Mouse (Mus musculus): ENCODE measurements around the gene Ptges. TPM values are rescaled to one million over a fixed set of nuclear protein-coding genes. Genes with fewer than 3 reads are reported as not detected.
A peak's percentile ranks its signal among the peaks of the same experiment; 100 is the strongest.
"Not testable (repeated sequence)": the region's sequence is repeated elsewhere in the genome, so short reads cannot be mapped to it uniquely, and the experiment has no call there.

The Ptges gene
- total RNA-seq, 2 experiments from 2014 or later: 3.0 to 6.5 TPM

GRCm38 (mm10) chr2:30930846-30931245, 1.2 kb upstream of the Ptges start:
- not testable (repeated sequence) for DNase-seq
- intact Hi-C loops (cut with DNase I): loop anchor here (5.0 kb wide), 2 partner anchors 104 to 494 kb away; no protein-coding TSS in a partner anchor

- intact Hi-C loops (cut with DNase I): loop anchor here (2.0 kb wide), 1 partner anchor 38 kb away; no protein-coding TSS in a partner anchor
- DNase-seq: peak; percentile 44 to 45
Measured at GRCm38 (mm10) chr2:30928893-30929482, 675 bp downstream of the Ptges start.

- intact Hi-C loops (cut with DNase I): loop anchor here (2.0 kb wide), 1 partner anchor 37 kb away; no protein-coding TSS in a partner anchor
- peak; percentile 69 to 80 for DNase-seq
Measured at GRCm38 (mm10) chr2:30927844-30928628, 1.6 kb downstream of the Ptges start.

GRCm38 (mm10) chr2:30927151-30927781, 2.4 kb downstream of the Ptges start:
- intact Hi-C loops (cut with DNase I): no loop called here
- no peak for DNase-seq

- intact Hi-C loops (cut with DNase I): no loop called here
- DNase-seq: no peak
Measured at GRCm38 (mm10) chr2:30926381-30926780, 3.3 kb downstream of the Ptges start.

GRCm38 (mm10) chr2:30925181-30925580, 4.5 kb downstream of the Ptges start:
- DNase-seq: no peak
- intact Hi-C loops (cut with DNase I): no loop called here

- intact Hi-C loops (cut with DNase I): no loop called here
- no peak for DNase-seq
Measured at GRCm38 (mm10) chr2:30923099-30923498, 6.6 kb downstream of the Ptges start.

GRCm38 (mm10) chr2:30920216-30920615, 9.4 kb downstream of the Ptges start:
- intact Hi-C loops (cut with DNase I): no loop called here
- no peak for DNase-seq

GRCm38 (mm10) chr2:30918780-30919329, 10.8 kb downstream of the Ptges start:
- DNase-seq: no peak
- intact Hi-C loops (cut with DNase I): no loop called here

GRCm38 (mm10) chr2:30918126-30918525, 11.5 kb downstream of the Ptges start:
- no peak for DNase-seq
- intact Hi-C loops (cut with DNase I): no loop called here

- intact Hi-C loops (cut with DNase I): no loop called here
- DNase-seq: no peak
Measured at GRCm38 (mm10) chr2:30917649-30918048, 12.0 kb downstream of the Ptges start.

- intact Hi-C loops (cut with DNase I); DNase-seq: not testable (repeated sequence)
Measured at GRCm38 (mm10) chr2:30915933-30916332, 13.7 kb downstream of the Ptges start.

GRCm38 (mm10) chr2:30915376-30915775, 14.3 kb downstream of the Ptges start:
- DNase-seq: no peak
- intact Hi-C loops (cut with DNase I): no loop called here

GRCm38 (mm10) chr2:30914836-30915235, 14.8 kb downstream of the Ptges start:
- intact Hi-C loops (cut with DNase I): no loop called here

GRCm38 (mm10) chr2:30913022-30913421, 16.6 kb downstream of the Ptges start:
- intact Hi-C loops (cut with DNase I): no loop called here
- DNase-seq: no peak

More at GRCm38 (mm10) chr2:30914836-30915235, 14.8 kb downstream of the Ptges start:
- DNase-seq: no peak

- intact Hi-C loops (cut with DNase I): no loop called here
- DNase-seq: peak; percentile 68 to 77
Measured at GRCm38 (mm10) chr2:30912291-30912773, 17.3 kb downstream of the Ptges start.

- intact Hi-C loops (cut with DNase I): no loop called here
- no peak for DNase-seq
Measured at GRCm38 (mm10) chr2:30906641-30907040, 23.0 kb downstream of the Ptges start.

GRCm38 (mm10) chr2:30905906-30906305, 23.8 kb downstream of the Ptges start:
- intact Hi-C loops (cut with DNase I): no loop called here

GRCm38 (mm10) chr2:30904991-30905390, 24.7 kb downstream of the Ptges start:
- intact Hi-C loops (cut with DNase I): no loop called here
- DNase-seq: no peak

More at GRCm38 (mm10) chr2:30905906-30906305, 23.8 kb downstream of the Ptges start:
- no peak for DNase-seq

GRCm38 (mm10) chr2:30904231-30904630, 25.4 kb downstream of the Ptges start:
- intact Hi-C loops (cut with DNase I): no loop called here
- no peak for DNase-seq

Data from gastrocnemius, postnatal 36 days (tissue).